Mouse (Mus musculus): ENCODE measurements around the gene Cop1.

The Cop1 gene

GRCm38 (mm10) chr1:159231781-159232571 lies at the start of gene Cop1:
Gene Cop1, plus strand, starts transcription at chr1:159232320.
- DNase-seq, result peak; percentile 95

GRCm38 (mm10) chr1:159186741-159187140 lies 45.4 kb upstream of the Cop1 start:
- DNase-seq, result no peak

- DNase-seq, result no peak
These were observed 33.5 kb upstream of the Cop1 start for GRCm38 (mm10) chr1:159198603-159199002.

GRCm38 (mm10) chr1:159199606-159200005 lies 32.5 kb upstream of the Cop1 start:
- no peak for DNase-seq

- no peak for DNase-seq
These were observed 30.9 kb upstream of the Cop1 start for GRCm38 (mm10) chr1:159201220-159201619.

GRCm38 (mm10) chr1:159211711-159212110 lies 20.4 kb upstream of the Cop1 start:
- no peak for DNase-seq

- no peak for DNase-seq
These were observed 14.7 kb upstream of the Cop1 start for GRCm38 (mm10) chr1:159217437-159217836.

GRCm38 (mm10) chr1:159222046-159222445 lies 10.1 kb upstream of the Cop1 start:
- no peak for DNase-seq

GRCm38 (mm10) chr1:159225064-159225824 lies 6.9 kb upstream of the Cop1 start:
- DNase-seq, result no peak

- peak; percentile 66 for DNase-seq
These were observed 597 bp downstream of the Cop1 start for GRCm38 (mm10) chr1:159232572-159233261.

GRCm38 (mm10) chr1:159233426-159233825 lies 1.3 kb downstream of the Cop1 start:
- no peak for DNase-seq

- DNase-seq, result no peak
These were observed 2.4 kb downstream of the Cop1 start for GRCm38 (mm10) chr1:159234496-159234895.

GRCm38 (mm10) chr1:159235674-159236073 lies 3.6 kb downstream of the Cop1 start:
- DNase-seq, result no peak

- no peak for DNase-seq
These were observed 6.0 kb downstream of the Cop1 start for GRCm38 (mm10) chr1:159238147-159238546.

- DNase-seq, result no peak
These were observed 18.2 kb downstream of the Cop1 start for GRCm38 (mm10) chr1:159250320-159250719.

- DNase-seq, result no peak
These were observed 21.0 kb downstream of the Cop1 start for GRCm38 (mm10) chr1:159253078-159253477.

GRCm38 (mm10) chr1:159254906-159255685 lies 23.0 kb downstream of the Cop1 start:
- DNase-seq, result no peak

GRCm38 (mm10) chr1:159256543-159256942 lies 24.4 kb downstream of the Cop1 start:
- DNase-seq, result no peak

- no peak for DNase-seq
These were observed 31.7 kb downstream of the Cop1 start for GRCm38 (mm10) chr1:159263820-159264219.

GRCm38 (mm10) chr1:159280072-159280471 lies 48.0 kb downstream of the Cop1 start:
- DNase-seq, result no peak

- no peak for DNase-seq
These were observed 49.7 kb downstream of the Cop1 start for GRCm38 (mm10) chr1:159281861-159282260.

GRCm38 (mm10) chr1:159286833-159287232 lies 54.7 kb downstream of the Cop1 start:
- DNase-seq, result peak; percentile 24

- DNase-seq, result no peak
These were observed 58.1 kb downstream of the Cop1 start for GRCm38 (mm10) chr1:159290219-159290618.

Measured in thymus, postnatal 4 days (tissue).